Mouse (Mus musculus) erythroblast, embryonic 14.5 days (primary cell): ENCODE results near the gene Fam83e.

ENCODE experiments used
- GATA1 ChIP-seq: IDR thresholded peaks from 2 replicates; pipeline ENCODE4 v1.6.1; 2012; ENCODE audit warnings: low read length, inconsistent platforms, mixed read lengths
- TAL1 ChIP-seq: IDR thresholded peaks from 3 replicates; pipeline ENCODE4 v1.6.1; 2012; ENCODE audit warnings: low read length, inconsistent platforms, mixed read lengths

DNA sequence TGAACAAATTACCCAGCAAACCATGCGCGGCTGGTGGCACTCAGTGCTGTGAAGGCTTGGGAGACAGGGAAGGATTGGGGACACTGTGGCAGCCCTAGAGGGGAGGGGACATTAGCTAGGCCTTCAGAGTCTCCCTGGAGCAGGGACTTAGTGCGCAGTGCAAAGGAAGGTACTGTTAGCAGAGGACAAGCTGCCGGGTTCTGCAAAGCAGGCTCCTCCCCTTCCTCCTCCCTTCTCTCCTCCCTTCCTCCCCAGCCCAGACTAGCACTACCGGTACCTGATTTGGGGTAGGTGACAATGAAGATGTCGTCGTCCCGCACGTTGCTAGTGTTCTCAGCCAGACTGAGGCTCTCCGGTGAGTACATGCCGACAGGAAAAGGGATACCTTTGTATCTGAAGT lies 20.8 kb downstream of the Fam83e start:
- no peak for TF ChIP-seq TAL1
- no peak for TF ChIP-seq GATA1
